ENCODE assay signal across 8 mouse cellular contexts in genomic region chr4:25281671-25282038, GRCm38 (mm10). TPM values are rescaled to one million over a fixed set of nuclear protein-coding genes. Genes with fewer than 3 reads are reported as not detected.
DNase-seq lines count a peak whose midpoint lies in the region; ATAC-seq and TF ChIP-seq lines count a peak whose summit lies in the region.

Ufl1 (minus strand) TSS chr4:25281821.

- DNase-seq in 3134 (ENCODE audit: extremely low read depth, insufficient read length, low spot score), result peak; percentile 99
- DNase-seq in adrenal gland, postnatal 36 days, result peak; percentile 99
- peak; percentile 98 to 99 for DNase-seq in heart, adult 18-20 months
- DNase-seq in kidney, adult 2 months, result peak; percentile 98
- peak; percentile 73 to 95 for DNase-seq in spleen, adult 2 months (ENCODE audit: low read depth in 1 of 2, low spot score in 2 of 2)

- peak; percentile 74 for TF ChIP-seq POLR2A in kidney, adult 2 months (IDR thresholded peaks at IDR 0.05; ENCODE audit: low read depth, low read length)
- peak; percentile 77 for TF ChIP-seq POLR2A in spleen, adult 2 months (IDR thresholded peaks at IDR 0.05; ENCODE audit: low read depth, low read length)

- peak; percentile 99 for ATAC-seq in embryonic facial prominence, embryonic 13.5 days (ENCODE audit: insufficient number of reproducible peaks, insufficient read depth, low FRiP score, low TSS enrichment, low read depth)
- peak; percentile 98 for ATAC-seq in limb, embryonic 12.5 days (ENCODE audit: insufficient number of reproducible peaks, insufficient read depth, low FRiP score, low TSS enrichment, low read depth)
- ATAC-seq in midbrain, embryonic 15.5 days (replicated peaks), result peak; percentile 99

- H3K27me3 ChIP-seq in embryonic facial prominence, embryonic 13.5 days, result no peaks in the 10 kb centered on the region
- H3K27me3 ChIP-seq in kidney, adult 2 months (replicated peaks; ENCODE audit: control insufficient read depth, insufficient read depth, low read length), result no peaks in the 10 kb centered on the region; the same call in 1 of the 2 replicates
- H3K27me3 ChIP-seq in limb, embryonic 12.5 days, result no peaks in the 10 kb centered on the region
- H3K27me3 ChIP-seq in midbrain, embryonic 15.5 days (replicated peaks), result no peaks in the 10 kb centered on the region
- H3K27me3 ChIP-seq in spleen, adult 2 months (ENCODE audit: control insufficient read depth, insufficient read depth, low read length), result no peaks in the 10 kb centered on the region

- WGBS in embryonic facial prominence, embryonic 13.5 days, result under 1% methylated on average over 30 of the region's 30 CpGs
- WGBS in kidney, adult 2 months, result under 1% methylated on average over 30 of the region's 30 CpGs
- under 1% methylated on average over 30 of the region's 30 CpGs for WGBS in limb, embryonic 12.5 days
- WGBS in midbrain, embryonic 15.5 days, result 0% methylated on average over 30 of the region's 30 CpGs
- WGBS in spleen, adult 2 months, result under 1% methylated on average over 30 of the region's 30 CpGs

- H3K4me2 ChIP-seq in embryonic facial prominence, embryonic 13.5 days, result peak within 1 kb of the TSS; percentile 62
- H3K4me2 ChIP-seq in limb, embryonic 12.5 days, result peak within 1 kb of the TSS; percentile 63
- peak within 1 kb of the TSS; percentile 58 for H3K4me2 ChIP-seq in midbrain, embryonic 15.5 days

- no peak for TF ChIP-seq CTCF in kidney, adult 2 months (conservative IDR thresholded peaks at IDR 0.05; ENCODE audit: insufficient read depth, insufficient read length, low read depth, low read length)
- TF ChIP-seq CTCF in spleen, adult 2 months (IDR thresholded peaks at IDR 0.05; ENCODE audit: extremely low read depth, insufficient read depth, insufficient read length, insufficient replicate concordance), result no peak

- no peaks in the 10 kb centered on the region for H3K9me3 ChIP-seq in embryonic facial prominence, embryonic 13.5 days
- no peaks in the 10 kb centered on the region for H3K9me3 ChIP-seq in limb, embryonic 12.5 days
- H3K9me3 ChIP-seq in midbrain, embryonic 15.5 days, result no peaks in the 10 kb centered on the region

- peaks cover 18% of the 10 kb centered on the region for H3K36me3 ChIP-seq in embryonic facial prominence, embryonic 13.5 days
- H3K36me3 ChIP-seq in kidney, adult 2 months (ENCODE audit: control insufficient read depth, insufficient read depth, low read length), result peaks cover 2% of the 10 kb centered on the region
- peaks cover 28% of the 10 kb centered on the region for H3K36me3 ChIP-seq in limb, embryonic 12.5 days
- peaks cover 11% of the 10 kb centered on the region; the same call in 1 of the 2 replicates for H3K36me3 ChIP-seq in midbrain, embryonic 15.5 days (replicated peaks)
- peaks cover 12% of the 10 kb centered on the region for H3K36me3 ChIP-seq in spleen, adult 2 months (ENCODE audit: control insufficient read depth, insufficient read depth, low read length)

- peak within 1 kb of the TSS; percentile 97 for H3K9ac ChIP-seq in embryonic facial prominence, embryonic 13.5 days
- H3K9ac ChIP-seq in limb, embryonic 12.5 days (replicated peaks), result peak within 1 kb of the TSS; percentile 89
- H3K9ac ChIP-seq in midbrain, embryonic 15.5 days, result peak within 1 kb of the TSS; percentile 72

- H3K4me3 ChIP-seq in embryonic facial prominence, embryonic 13.5 days, result peak within 1 kb of the TSS; percentile 81
- peak within 1 kb of the TSS; percentile 94 for H3K4me3 ChIP-seq in kidney, adult 2 months (ENCODE audit: insufficient read depth, low read depth, low read length)
- peak within 1 kb of the TSS; percentile 73 for H3K4me3 ChIP-seq in limb, embryonic 12.5 days (replicated peaks)
- peak within 1 kb of the TSS; percentile 65 for H3K4me3 ChIP-seq in midbrain, embryonic 15.5 days
- H3K4me3 ChIP-seq in spleen, adult 2 months (ENCODE audit: extremely low read depth, insufficient read depth, insufficient read length), result peak within 1 kb of the TSS; percentile 93

- peaks cover 5% of the 10 kb centered on the region; the same call in 1 of the 2 replicates for H3K4me1 ChIP-seq in embryonic facial prominence, embryonic 13.5 days
- H3K4me1 ChIP-seq in kidney, adult 2 months (ENCODE audit: control insufficient read depth, insufficient read depth, low read length), result no peaks in the 10 kb centered on the region; the same call in 1 of the 2 replicates
- H3K4me1 ChIP-seq in limb, embryonic 12.5 days (replicated peaks), result no peaks in the 10 kb centered on the region; the same call in 1 of the 2 replicates
- H3K4me1 ChIP-seq in midbrain, embryonic 15.5 days, result peaks cover 12% of the 10 kb centered on the region
- H3K4me1 ChIP-seq in spleen, adult 2 months (ENCODE audit: control insufficient read depth, insufficient read depth, insufficient read length), result no peaks in the 10 kb centered on the region

- H3K27ac ChIP-seq in embryonic facial prominence, embryonic 13.5 days, result peak within 1 kb of the TSS; percentile 99
- peak within 1 kb of the TSS; percentile 95 for H3K27ac ChIP-seq in kidney, adult 2 months (ENCODE audit: insufficient read depth, low read depth, low read length)
- peak within 1 kb of the TSS; percentile 97 for H3K27ac ChIP-seq in limb, embryonic 12.5 days
- peak within 1 kb of the TSS; percentile 97 for H3K27ac ChIP-seq in midbrain, embryonic 15.5 days
- H3K27ac ChIP-seq in spleen, adult 2 months (ENCODE audit: insufficient read depth, low read length), result peak within 1 kb of the TSS; percentile 90

RNA-seq across cellular contexts. Expression of gene Ufl1, which starts in this region (rescaled TPM):
- total RNA-seq in adrenal gland, postnatal 36 days (2021), result 10 to 100 TPM; 30.8 to 41.0 TPM
- 38.4 and 43.0 TPM in 2 replicates for polyA plus RNA-seq in embryonic facial prominence, embryonic 13.5 days (2015; fragmentation: Nextera tagmentation; extraction: Ambion mirVana)
- 10 to 100 TPM; 25.5 to 31.4 TPM for total RNA-seq in heart, adult 18-20 months (2021)
- polyA plus RNA-seq in kidney, adult 2 months (2012; rRNA removed), result 3.2 and 5.0 TPM in 2 replicates
- 31.5 and 40.4 TPM in 2 replicates for polyA plus RNA-seq in limb, embryonic 12.5 days (2016; fragmentation: Nextera tagmentation; extraction: Ambion mirVana)
- polyA plus RNA-seq in midbrain, embryonic 15.5 days (2015; fragmentation: Nextera tagmentation; extraction: Ambion mirVana), result 40.6 and 41.4 TPM in 2 replicates
- 2.0 and 2.7 TPM in 2 replicates for polyA plus RNA-seq in spleen, adult 2 months (2012; rRNA removed)

Comparison
In these comparisons a context has a peak if more than half of its experiments do, and no peak if none do; other contexts are left out.
1. Peak in every context shown above with its lines: DNase-seq, ATAC-seq, H3K4me3 ChIP-seq and H3K27ac ChIP-seq.